Mouse (Mus musculus) hindbrain, embryonic 15.5 days (tissue): ENCODE data around the gene Rdh5. TPM values are rescaled to one million over a fixed set of nuclear protein-coding genes. Genes with fewer than 3 reads are reported as not detected.

ENCODE experiments used
- ATAC-seq: fragments of 200-750 bp; cut with Nextera tagmentation; 2 replicates; pipeline ENCODE4 v1.8.0; 2017; ENCODE audit warnings: low read depth, moderate number of reproducible peaks, moderate TSS enrichment; ENCODE audit not compliant: low FRiP score
- H3K27ac ChIP-seq: fragments of 300-500 bp; sonication (generic); replicated peaks from 2 replicates; pipeline ENCODE4 v1.5.1; 2015; ENCODE audit warnings: mild to moderate bottlenecking, inconsistent platforms
- H3K27me3 ChIP-seq: fragments of 300-500 bp; sonication (generic); 2 replicates; pipeline ENCODE4 v1.6.1; 2015; ENCODE audit warnings: control low read depth, inconsistent platforms
- H3K36me3 ChIP-seq: fragments of 300-500 bp; sonication (generic); 2 replicates; pipeline ENCODE4 v1.6.1; 2015; ENCODE audit warnings: control low read depth, inconsistent platforms
- H3K4me1 ChIP-seq: fragments of 300-500 bp; sonication (generic); replicated peaks from 2 replicates; pipeline ENCODE4 v1.6.1; 2015; ENCODE audit warnings: control low read depth, inconsistent platforms
- H3K4me2 ChIP-seq: fragments of 300-500 bp; sonication (generic); 2 replicates; pipeline ENCODE4 v1.6.1; 2015; ENCODE audit warnings: moderate library complexity, mild to moderate bottlenecking, inconsistent platforms
- H3K4me3 ChIP-seq: fragments of 300-500 bp; sonication (generic); 2 replicates; pipeline ENCODE4 v1.5.1; 2015; ENCODE audit warnings: mild to moderate bottlenecking, inconsistent platforms
- H3K9ac ChIP-seq: fragments of 300-500 bp; sonication (generic); 2 replicates; pipeline ENCODE4 v1.6.1; 2015; ENCODE audit warnings: inconsistent platforms
- H3K9me3 ChIP-seq: fragments of 300-500 bp; sonication (generic); 2 replicates; pipeline ENCODE4 v1.6.1; 2016; ENCODE audit warnings: control low read depth, inconsistent platforms
- WGBS: fragments of 180-500 bp; shearing (Covaris S2); methylation state at CpG from one replicate; pipeline ENCODE4 v1.1.7; 2015; 5-methylcytosine and 5-hydroxymethylcytosine counted together
- polyA plus RNA-seq: library from polyadenylated mRNA; unstranded; fragments of >200 nt; fragmentation: Nextera tagmentation; extraction: Ambion mirVana; gene quantifications from 2 replicates; pipeline ENCODE4 v1.2.1, GENCODE M21; 2015

Gene Rdh5
- polyA plus RNA-seq, 1 experiment from 2014 or later = 22.1 TPM

DNA sequence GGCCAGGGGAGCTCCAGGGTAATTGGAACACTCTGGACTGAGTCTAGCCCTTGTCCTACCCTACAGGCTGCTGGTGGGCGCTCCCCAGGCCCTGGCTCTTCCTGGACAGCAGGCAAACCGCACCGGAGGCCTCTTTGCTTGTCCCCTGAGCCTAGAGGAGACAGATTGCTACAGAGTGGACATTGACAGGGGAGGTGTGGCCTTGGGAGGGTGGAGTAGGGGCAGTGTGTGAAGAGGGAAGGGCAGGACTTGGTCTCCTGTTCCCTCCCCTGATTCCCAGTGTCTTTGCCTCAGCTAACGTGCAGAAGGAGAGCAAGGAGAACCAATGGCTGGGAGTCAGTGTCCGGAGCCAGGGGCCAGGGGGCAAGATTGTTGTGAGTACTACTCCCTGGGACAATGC, 16.3 kb upstream of the Rdh5 start:
- Histone ChIP-seq H3K9ac (no peak overlapping the region), H3K4me1 (peaks cover 8% of the 10 kb centered on the region; the same call in 1 of the 2 replicates), H3K27me3 (peaks cover 23% of the 10 kb centered on the region), H3K27ac (no peak overlapping the region), H3K9me3 (no peaks in the 10 kb centered on the region), H3K36me3 (no peaks in the 10 kb centered on the region), H3K4me3 (no peak overlapping the region), H3K4me2 (no peak overlapping the region)
- ATAC-seq = peak; percentile 27; the same call in 1 of the 2 replicates
- 64% methylated on average over 5 of the region's 5 CpGs for WGBS

DNA sequence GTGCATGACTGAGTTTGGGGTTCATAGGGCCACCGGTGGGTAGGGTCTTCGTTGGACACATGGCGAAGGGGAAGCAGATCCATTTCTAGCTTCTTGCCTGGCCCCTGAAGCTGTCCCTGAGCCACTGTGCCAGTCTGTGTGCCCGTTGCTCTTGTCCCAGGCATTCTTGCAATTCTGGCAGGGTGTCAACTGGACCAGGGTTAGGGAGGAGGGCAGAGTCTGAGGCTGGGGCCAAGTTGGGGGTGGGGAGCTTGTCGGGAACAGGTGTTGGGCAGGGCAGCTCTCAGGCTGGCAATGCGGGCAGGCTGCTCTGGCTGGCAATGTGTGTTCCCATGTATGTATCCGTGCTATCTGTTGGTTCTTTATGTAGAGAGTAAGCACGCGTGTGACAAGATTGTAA, 15.8 kb upstream of the Rdh5 start:
- peaks cover 27% of the 10 kb centered on the region for H3K27me3 ChIP-seq
- no peaks in the 10 kb centered on the region for H3K9me3 ChIP-seq
- H3K27ac ChIP-seq = no peak overlapping the region
- no peak overlapping the region for H3K9ac ChIP-seq
- peak; percentile 25 for ATAC-seq
- 66% methylated on average over 9 of the region's 9 CpGs for whole genome bisulfite sequencing
- H3K36me3 ChIP-seq = no peaks in the 10 kb centered on the region
- no peak overlapping the region for H3K4me3 ChIP-seq
- peaks cover 12% of the 10 kb centered on the region; the same call in 1 of the 2 replicates for H3K4me1 ChIP-seq
- no peak overlapping the region for H3K4me2 ChIP-seq

DNA sequence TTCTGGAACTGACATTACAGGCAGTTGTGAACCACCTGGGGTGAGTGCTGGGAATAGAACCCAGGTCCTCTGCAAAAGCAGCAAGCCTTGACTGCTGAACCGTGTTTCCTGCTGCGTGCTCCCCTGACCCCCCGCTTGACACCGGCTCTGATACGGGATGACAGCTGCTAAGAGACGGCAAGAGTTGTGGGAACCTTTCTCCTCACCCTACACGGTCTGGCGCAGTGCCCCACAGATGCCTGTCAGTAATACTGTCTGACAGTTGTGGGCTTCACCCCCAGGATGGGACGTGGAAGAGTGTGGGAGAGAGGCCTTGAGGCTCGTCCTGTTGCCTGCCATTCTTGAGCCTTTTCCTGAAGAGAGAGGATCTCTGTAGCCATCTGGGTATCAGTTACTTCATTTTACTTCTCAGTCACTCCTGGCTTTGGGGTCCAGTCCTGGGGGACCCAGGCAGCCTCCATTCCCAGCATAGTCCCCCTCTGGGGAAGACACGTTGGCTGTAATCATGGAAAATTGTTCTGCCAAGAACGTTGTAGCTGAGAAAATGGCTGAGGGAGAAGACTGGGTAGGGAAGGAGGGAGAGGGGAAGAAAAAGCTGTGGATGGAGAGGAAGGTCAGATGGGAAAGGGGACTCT, 15.2 kb upstream of the Rdh5 start:
- no peaks in the 10 kb centered on the region for H3K9me3 ChIP-seq
- no peak overlapping the region for H3K9ac ChIP-seq
- no peak overlapping the region for H3K27ac ChIP-seq
- peaks cover 33% of the 10 kb centered on the region for H3K27me3 ChIP-seq
- H3K4me2 ChIP-seq = no peak overlapping the region
- 69% methylated on average over 12 of the region's 12 CpGs for WGBS
- H3K36me3 ChIP-seq = no peaks in the 10 kb centered on the region
- no peak overlapping the region for H3K4me3 ChIP-seq
- ATAC-seq = no peak
- H3K4me1 ChIP-seq = peaks cover 17% of the 10 kb centered on the region; the same call in 1 of the 2 replicates

DNA sequence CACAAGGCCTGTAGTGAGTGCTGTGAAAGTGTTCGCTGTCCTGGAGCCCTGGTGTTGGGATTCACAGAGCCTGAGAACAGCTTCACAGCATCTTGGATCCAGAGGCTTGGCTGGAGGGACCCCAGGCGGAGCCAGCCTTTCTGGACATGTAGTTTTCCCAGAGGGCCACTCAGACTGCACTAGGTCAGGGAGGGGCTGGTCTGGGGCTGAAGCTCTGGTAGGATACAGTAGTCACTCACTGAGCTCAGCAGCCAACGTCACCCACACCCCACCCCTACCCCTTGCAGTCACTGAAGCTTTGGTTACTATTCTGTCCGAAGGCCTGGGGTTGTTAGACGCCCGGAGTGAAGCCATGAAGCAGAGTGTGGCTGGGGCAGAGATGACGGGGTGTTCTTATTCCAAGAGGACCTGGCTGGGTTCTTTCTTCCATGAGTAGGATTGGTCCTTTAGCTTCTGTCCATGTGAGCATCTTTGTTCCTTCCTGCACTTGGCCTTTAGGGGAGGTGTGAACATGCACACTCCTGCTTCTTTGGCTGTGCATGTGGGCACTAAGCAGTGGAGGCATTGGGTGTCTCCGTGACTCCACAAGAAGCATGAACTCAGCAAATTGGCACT, 13.2 kb upstream of the Rdh5 start:
- no peak overlapping the region for H3K27ac ChIP-seq
- peak overlapping the region; percentile 92 for H3K4me2 ChIP-seq
- no peak for ATAC-seq
- H3K4me1 ChIP-seq = peaks cover 17% of the 10 kb centered on the region; the same call in 1 of the 2 replicates
- no peak overlapping the region for H3K9ac ChIP-seq
- peaks cover 50% of the 10 kb centered on the region for H3K27me3 ChIP-seq
- no peak overlapping the region for H3K4me3 ChIP-seq
- 72% methylated on average over 8 of the region's 8 CpGs for WGBS
- no peaks in the 10 kb centered on the region for H3K9me3 ChIP-seq
- H3K36me3 ChIP-seq = no peaks in the 10 kb centered on the region

DNA sequence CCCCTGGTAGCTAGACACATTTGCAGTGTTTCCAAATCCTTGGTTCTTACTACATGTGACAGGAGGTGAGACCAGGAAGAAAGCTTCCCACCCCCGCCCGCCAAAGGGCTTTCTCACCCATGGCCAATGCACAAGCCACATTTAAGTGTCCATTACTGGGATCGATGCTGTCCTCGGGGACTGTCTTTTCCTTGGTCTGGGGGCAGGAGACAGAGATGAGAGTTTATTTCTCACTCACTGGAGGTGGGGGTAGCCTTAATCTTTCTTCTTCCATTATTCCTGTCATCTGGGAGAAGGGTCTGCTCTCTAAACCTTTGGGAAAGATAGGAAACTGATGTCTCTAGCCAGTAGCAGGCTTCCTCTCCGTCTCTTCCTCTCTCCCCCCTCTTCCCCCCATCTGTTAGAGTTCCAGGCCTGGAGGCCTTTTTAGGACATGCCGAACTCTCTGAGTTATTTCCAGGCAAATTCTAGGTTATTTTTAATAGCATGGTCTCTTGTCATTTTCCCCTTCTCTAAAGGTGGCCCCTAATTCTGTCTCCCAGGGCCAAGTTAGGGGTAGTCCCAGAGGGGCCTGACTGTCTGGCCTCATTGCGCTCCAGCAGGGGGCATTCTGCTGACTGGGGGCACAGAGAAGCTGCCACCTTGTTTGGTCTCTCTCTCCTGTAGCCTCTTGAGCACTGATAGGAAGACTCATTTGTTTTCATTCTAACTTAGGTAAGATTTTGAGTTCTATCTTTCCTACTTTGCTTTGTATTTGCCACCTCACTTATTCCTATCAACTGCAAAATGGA, 12.5 kb upstream of the Rdh5 start:
- H3K27me3 ChIP-seq = peaks cover 50% of the 10 kb centered on the region
- peak overlapping the region; percentile 92 for H3K4me2 ChIP-seq
- peaks cover 17% of the 10 kb centered on the region; the same call in 1 of the 2 replicates for H3K4me1 ChIP-seq
- no peaks in the 10 kb centered on the region for H3K9me3 ChIP-seq
- H3K4me3 ChIP-seq = peak overlapping the region; percentile 52; the same call in 1 of the 2 replicates
- no peak overlapping the region for H3K9ac ChIP-seq
- H3K36me3 ChIP-seq = no peaks in the 10 kb centered on the region
- WGBS = 65% methylated on average over 7 of the region's 7 CpGs
- ATAC-seq = no peak
- no peak overlapping the region for H3K27ac ChIP-seq

DNA sequence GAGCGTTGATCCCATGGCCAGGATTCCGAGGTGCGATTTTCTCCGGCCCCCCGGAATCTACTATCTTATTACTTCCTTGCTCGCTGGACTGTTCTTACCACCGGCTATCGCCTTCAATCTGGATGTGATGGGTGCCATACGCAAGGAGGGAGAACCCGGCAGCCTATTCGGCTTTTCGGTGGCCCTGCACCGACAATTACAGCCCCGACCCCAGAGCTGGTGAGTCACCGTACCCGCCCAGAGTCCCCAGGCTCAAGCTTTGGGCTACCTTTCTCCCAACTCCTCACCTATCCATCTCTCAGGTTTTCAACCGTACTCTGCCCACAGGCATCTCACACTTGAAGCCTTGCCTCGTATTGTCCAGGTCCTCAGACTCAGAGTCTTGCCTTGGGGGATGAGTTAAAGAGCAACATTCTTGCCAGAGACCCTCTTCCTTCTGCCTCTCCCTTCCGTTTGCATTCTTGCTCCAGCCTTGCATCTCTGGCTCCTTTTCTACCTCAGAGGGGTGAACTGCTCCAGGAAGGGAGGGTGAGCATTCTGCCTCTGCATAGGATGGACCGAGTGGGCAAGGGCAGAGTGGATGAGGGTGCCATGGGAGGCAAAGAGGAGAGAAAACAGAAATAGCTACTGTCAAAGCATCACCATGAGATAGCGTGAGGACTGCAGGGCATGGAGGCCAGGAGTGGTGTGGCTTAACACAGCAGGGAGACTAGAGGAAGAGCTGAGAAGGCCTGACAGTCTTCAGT, 11.5 kb upstream of the Rdh5 start:
- Histone ChIP-seq H3K9ac (peak overlapping the region; percentile 47), H3K27me3 (peaks cover 50% of the 10 kb centered on the region), H3K9me3 (no peaks in the 10 kb centered on the region), H3K4me3 (peak overlapping the region; percentile 52), H3K4me1 (peaks cover 17% of the 10 kb centered on the region; the same call in 1 of the 2 replicates), H3K4me2 (peak overlapping the region; percentile 92), H3K36me3 (no peaks in the 10 kb centered on the region), H3K27ac (no peak overlapping the region)
- WGBS = 3% methylated on average over 21 of the region's 21 CpGs
- peak; percentile 9; the same call in 1 of the 2 replicates for ATAC-seq

DNA sequence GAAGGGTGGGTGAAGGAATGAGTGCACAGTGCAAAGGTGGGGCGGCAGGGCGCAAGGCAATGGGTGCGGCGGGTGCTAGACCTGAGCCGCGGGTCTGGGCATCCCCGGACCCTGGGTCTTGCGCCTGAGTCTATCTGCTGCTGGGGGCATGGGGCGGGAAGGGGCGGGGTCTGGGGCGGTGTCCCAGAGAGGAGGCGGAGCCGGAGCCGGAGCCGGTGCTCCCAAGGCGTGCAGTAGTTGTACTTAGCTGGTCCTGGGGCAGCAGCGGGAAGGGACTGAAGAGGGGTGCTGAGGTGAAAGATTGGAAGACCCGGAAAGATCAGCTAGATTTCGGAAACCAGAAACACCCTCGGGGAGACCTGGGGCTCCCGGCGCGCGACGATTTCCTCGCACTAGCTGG, 10.9 kb upstream of the Rdh5 start, which contains the start of gene Itga7:
Itga7 (plus strand) TSS at position 245 of the 400 bp plus-strand sequence.
- Histone ChIP-seq H3K36me3 (no peaks in the 10 kb centered on the region), H3K27ac (no peak within 1 kb of the TSS), H3K4me2 (peak within 1 kb of the TSS; percentile 92), H3K9me3 (no peaks in the 10 kb centered on the region), H3K4me1 (peaks cover 17% of the 10 kb centered on the region; the same call in 1 of the 2 replicates), H3K4me3 (peak within 1 kb of the TSS; percentile 52), H3K27me3 (peaks cover 50% of the 10 kb centered on the region), H3K9ac (peak within 1 kb of the TSS; percentile 47)
- ATAC-seq = peak; percentile 67; the same call in 1 of the 2 replicates
- WGBS = under 1% methylated on average over 24 of the region's 26 CpGs

DNA sequence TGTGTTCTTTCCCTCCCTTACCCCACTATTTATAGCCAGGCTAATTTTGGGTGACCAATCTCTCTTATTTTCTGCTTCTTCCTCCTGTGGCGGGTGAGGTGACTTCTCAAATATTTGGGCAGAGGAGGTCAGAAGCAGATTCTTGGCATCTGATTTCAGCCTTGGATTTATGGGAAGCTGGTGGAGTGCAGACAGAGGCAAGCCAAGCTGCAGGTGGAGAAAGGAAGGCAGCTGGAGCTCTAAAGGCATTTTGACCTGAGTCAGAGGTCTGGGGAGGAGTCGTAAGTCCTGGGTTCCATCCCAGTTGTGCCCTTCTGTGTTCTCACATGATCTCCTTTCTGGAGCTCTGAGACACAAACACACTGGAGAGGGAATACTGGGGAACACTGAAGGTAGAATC, 8.8 kb upstream of the Rdh5 start:
- Histone ChIP-seq H3K4me3 (no peak overlapping the region), H3K27me3 (peaks cover 49% of the 10 kb centered on the region), H3K27ac (no peak overlapping the region), H3K4me1 (peaks cover 26% of the 10 kb centered on the region), H3K9ac (no peak overlapping the region), H3K36me3 (no peaks in the 10 kb centered on the region), H3K9me3 (no peaks in the 10 kb centered on the region), H3K4me2 (no peak overlapping the region)
- 79% methylated on average over 2 of the region's 2 CpGs for WGBS
- no peak for ATAC-seq

DNA sequence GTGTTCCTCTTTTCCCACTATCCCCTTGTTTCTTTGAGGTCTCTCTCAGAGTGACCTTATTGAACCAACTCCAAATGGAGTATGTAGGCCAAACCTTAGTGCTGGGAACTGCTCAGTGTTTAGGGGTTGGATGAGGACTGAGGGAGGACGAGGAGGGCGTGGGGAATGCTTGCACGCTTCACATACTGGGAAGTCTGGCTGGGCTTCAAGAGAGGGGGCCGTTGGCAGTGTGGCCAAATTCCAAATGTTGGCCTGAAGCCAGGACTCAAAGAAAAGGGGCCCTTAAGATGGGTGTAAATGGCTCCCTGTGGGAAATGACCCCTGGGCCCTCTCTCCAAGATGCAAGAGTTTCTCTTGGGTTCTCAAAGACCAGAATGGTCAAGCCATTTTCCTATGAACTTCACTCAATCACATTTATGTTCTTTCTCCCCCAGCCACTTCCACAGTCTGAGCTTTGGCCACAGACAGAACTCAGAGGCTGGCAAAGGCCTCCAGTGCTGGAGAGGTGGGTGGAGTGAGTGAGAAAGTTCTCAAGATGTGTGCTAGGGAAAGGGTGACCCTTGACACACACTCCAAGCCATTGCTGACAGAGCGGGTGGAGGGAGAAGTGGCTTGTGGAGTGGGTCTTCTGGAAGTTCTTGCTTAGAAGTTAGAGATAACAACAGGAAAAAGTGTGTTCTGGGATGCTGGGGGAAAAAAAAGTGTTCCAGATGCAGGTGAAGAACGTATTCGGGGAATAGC, 7.1 kb upstream of the Rdh5 start:
- Histone ChIP-seq H3K9ac (no peak overlapping the region), H3K4me1 (peaks cover 26% of the 10 kb centered on the region), H3K4me3 (no peak overlapping the region), H3K9me3 (no peaks in the 10 kb centered on the region), H3K36me3 (no peaks in the 10 kb centered on the region), H3K27ac (no peak overlapping the region), H3K27me3 (peaks cover 33% of the 10 kb centered on the region), H3K4me2 (no peak overlapping the region)
- 63% methylated on average over 7 of the region's 7 CpGs for WGBS
- ATAC-seq = peak; percentile 33; the same call in 1 of the 2 replicates

DNA sequence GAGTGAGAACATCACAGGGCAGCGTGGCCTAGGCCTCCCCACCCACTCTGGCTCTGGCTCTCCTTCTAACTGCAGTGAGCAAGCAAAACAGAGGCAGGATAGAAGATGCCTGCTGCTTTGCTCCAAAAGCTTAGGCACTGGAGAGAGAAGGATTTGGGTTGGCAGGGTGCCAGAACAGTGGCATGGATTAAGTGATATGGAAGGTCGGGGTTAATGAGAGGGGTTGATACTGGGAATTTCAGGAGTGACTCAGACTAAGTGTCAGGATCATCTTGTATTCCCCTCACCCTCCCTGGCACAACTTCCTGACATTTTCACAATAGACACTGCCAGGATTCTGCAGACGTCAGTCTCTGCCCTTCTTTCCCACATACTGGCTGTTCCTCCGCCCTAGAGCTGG, 5.7 kb upstream of the Rdh5 start:
- H3K36me3 ChIP-seq = no peaks in the 10 kb centered on the region
- H3K4me2 ChIP-seq = no peak overlapping the region
- no peak overlapping the region for H3K9ac ChIP-seq
- WGBS = 24% methylated on average over 4 of the region's 4 CpGs
- peaks cover 21% of the 10 kb centered on the region for H3K27me3 ChIP-seq
- H3K9me3 ChIP-seq = no peaks in the 10 kb centered on the region
- ATAC-seq = no peak
- peaks cover 23% of the 10 kb centered on the region for H3K4me1 ChIP-seq
- no peak overlapping the region for H3K4me3 ChIP-seq
- H3K27ac ChIP-seq = 0 out of 2 replicates have a peak overlapping the region, but pooled peaks have one; percentile 30

DNA sequence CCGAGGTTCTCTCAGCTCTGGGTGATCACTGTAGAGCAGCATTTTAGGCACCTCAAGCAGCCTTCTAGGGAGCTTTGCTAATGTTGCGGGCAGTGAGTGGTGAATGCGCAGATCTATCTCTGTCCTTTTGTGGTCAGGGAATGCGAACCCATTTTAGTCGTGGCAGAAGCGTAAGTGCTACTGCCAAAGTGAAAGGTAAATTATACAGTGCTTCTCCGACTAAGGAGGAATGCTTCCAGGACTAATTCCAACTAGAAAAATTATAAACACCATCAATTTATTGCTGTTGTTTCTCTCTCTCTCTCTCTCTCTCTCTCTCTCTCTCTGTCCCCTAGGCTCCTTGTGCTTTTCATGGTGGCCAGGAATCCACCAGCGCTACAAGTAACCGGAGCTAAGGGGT, 1.2 kb upstream of the Rdh5 start, which contains the start of gene Bloc1s1:
Bloc1s1 (minus strand) TSS at position 101 of the 400 bp plus-strand sequence.
- H3K36me3 ChIP-seq = no peaks in the 10 kb centered on the region
- peak within 1 kb of the TSS; percentile 86 for H3K9ac ChIP-seq
- WGBS = 61% methylated on average over 9 of the region's 9 CpGs
- H3K4me1 ChIP-seq = peaks cover 59% of the 10 kb centered on the region
- H3K4me2 ChIP-seq = peak within 1 kb of the TSS; percentile 91
- no peaks in the 10 kb centered on the region for H3K9me3 ChIP-seq
- no peaks in the 10 kb centered on the region for H3K27me3 ChIP-seq
- peak within 1 kb of the TSS; percentile 96 for H3K27ac ChIP-seq
- H3K4me3 ChIP-seq = peak within 1 kb of the TSS; percentile 83
- ATAC-seq = no peak
